Mouse (Mus musculus): ENCODE results near the gene Plcl1. TPM values are rescaled to one million over a fixed set of nuclear protein-coding genes. Genes with fewer than 3 reads are reported as not detected.

Gene Plcl1
- polyA plus RNA-seq, 1 experiment from 2014 or later: 1.1 TPM

DNA sequence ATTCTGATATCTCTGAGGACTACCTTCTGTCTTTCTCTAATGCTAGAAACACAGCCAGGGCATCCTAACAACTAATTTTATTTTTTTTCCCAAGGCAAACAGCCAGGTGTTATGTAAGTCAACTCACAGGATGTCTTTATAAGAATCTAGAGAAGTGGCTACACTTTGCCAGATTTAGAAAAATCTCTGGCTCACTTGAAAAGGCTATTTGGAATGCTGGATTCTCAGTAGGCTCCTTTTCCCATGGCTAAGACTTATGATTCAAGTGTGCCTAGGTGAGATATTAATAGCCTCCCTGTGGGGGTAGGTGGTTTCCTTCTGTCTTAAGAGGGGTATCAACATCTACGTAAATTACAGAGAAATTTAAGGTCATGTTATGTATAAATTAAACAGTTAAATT, 152.7 kb downstream of the Plcl1 start:
- Histone ChIP-seq H3K9me3 (ENCODE audit: control insufficient read depth, low read length) (no peaks in the 10 kb centered on the region), H3K9ac (ENCODE audit: low read length) (no peak overlapping the region), H3K4me3 (ENCODE audit: low read depth, low read length) (no peak overlapping the region), H3K4me1 (ENCODE audit: control insufficient read depth, insufficient read depth, low read length) (no peaks in the 10 kb centered on the region), H3K36me3 (ENCODE audit: control insufficient read depth, insufficient read depth, low read length) (no peaks in the 10 kb centered on the region), H3K4me2 (ENCODE audit: low read depth, severe bottlenecking) (no peak overlapping the region), H3K27me3 (ENCODE audit: control insufficient read depth, insufficient read depth, low read length) (no peaks in the 10 kb centered on the region), H3K27ac (replicated peaks; ENCODE audit: low read depth, low read length) (no peak overlapping the region)
- 89% methylated on average over 1 of the region's 1 CpGs for WGBS
- ATAC-seq (ENCODE audit: insufficient number of reproducible peaks, low FRiP score, low TSS enrichment, low read depth) (no peak), DNase-seq (ENCODE audit: low spot score) (no peak)

DNA sequence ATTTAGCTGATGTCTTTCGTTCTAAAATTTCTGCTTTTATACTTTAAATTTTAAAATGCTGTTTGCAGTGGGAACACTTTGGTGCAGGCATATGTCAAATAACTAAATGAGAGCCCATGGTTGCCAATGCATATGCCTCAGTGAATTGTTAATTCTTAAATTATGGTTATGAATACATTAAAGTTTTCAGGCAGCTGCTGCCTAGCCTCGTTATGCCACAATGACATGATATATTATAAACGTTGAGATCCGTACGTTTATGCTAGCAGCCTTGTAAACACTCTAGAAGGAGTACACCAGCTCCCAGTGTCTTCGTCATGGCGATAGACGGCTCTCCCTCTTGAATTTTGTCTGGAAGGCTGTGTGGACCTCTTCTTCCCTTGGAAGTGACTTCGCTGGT, 154.3 kb downstream of the Plcl1 start:
- no peak overlapping the region for H3K27ac ChIP-seq (replicated peaks; ENCODE audit: low read depth, low read length)
- no peak overlapping the region for H3K4me3 ChIP-seq (ENCODE audit: low read depth, low read length)
- DNase-seq (ENCODE audit: low spot score): no peak
- no peak for ATAC-seq (ENCODE audit: insufficient number of reproducible peaks, low FRiP score, low TSS enrichment, low read depth)
- no peaks in the 10 kb centered on the region for H3K27me3 ChIP-seq (ENCODE audit: control insufficient read depth, insufficient read depth, low read length)
- no peaks in the 10 kb centered on the region for H3K4me1 ChIP-seq (ENCODE audit: control insufficient read depth, insufficient read depth, low read length)
- no peak overlapping the region for H3K4me2 ChIP-seq (ENCODE audit: low read depth, severe bottlenecking)
- 80% methylated on average over 9 of the region's 9 CpGs for WGBS
- H3K9me3 ChIP-seq (ENCODE audit: control insufficient read depth, low read length): no peaks in the 10 kb centered on the region
- H3K9ac ChIP-seq (ENCODE audit: low read length): no peak overlapping the region
- no peaks in the 10 kb centered on the region for H3K36me3 ChIP-seq (ENCODE audit: control insufficient read depth, insufficient read depth, low read length)

DNA sequence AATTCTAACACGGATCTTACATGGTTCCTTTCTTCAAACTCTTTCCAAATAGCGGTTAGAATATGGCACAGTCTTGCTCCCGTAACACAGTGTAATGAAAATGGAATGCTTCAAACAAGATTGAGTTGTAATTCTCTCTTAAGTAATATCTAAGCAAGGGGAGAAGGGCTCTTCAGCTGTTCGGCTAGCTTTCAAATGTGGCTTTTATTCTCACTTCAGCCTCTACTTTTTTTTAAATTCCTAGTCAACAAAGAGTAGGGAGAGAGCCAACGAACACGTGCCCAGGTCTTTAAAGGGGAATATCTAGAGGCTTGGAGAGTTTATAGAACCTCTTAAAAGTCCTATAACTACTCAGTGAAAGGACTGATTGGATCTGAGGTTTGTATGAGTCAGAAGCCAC, 160.2 kb downstream of the Plcl1 start:
- DNase-seq (ENCODE audit: low spot score): no peak

DNA sequence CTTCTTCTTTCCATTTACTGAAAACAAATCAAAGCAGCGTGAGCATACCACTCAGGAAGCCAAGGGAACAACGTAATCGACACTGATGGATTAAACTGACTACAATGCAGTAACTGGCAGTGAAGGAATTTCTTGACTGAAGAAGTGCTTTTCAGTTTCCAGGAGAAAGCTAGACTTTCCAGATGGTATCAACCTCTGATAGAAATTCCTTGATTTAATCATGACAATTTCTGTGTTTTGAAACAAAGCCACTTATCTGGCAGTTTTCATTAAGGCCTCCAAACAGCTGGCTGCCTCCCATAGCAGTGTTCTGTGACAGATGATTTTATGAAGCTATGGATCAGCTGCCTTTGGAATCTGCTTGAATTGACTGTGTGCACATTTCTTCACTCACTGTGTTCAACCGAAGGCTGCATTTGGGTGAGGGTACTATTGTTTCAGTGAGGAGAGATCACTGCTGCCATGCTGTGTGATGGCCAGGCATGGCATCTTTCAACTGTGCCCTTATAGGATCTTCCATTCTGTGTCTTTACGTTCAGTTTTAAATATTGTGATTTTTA, 162.2 kb downstream of the Plcl1 start:
- Histone ChIP-seq H3K27ac (replicated peaks; ENCODE audit: low read depth, low read length) (no peak overlapping the region), H3K4me3 (ENCODE audit: low read depth, low read length) (no peak overlapping the region), H3K9me3 (ENCODE audit: control insufficient read depth, low read length) (no peaks in the 10 kb centered on the region), H3K36me3 (ENCODE audit: control insufficient read depth, insufficient read depth, low read length) (no peaks in the 10 kb centered on the region), H3K9ac (ENCODE audit: low read length) (no peak overlapping the region), H3K27me3 (ENCODE audit: control insufficient read depth, insufficient read depth, low read length) (no peaks in the 10 kb centered on the region), H3K4me2 (ENCODE audit: low read depth, severe bottlenecking) (no peak overlapping the region), H3K4me1 (ENCODE audit: control insufficient read depth, insufficient read depth, low read length) (no peaks in the 10 kb centered on the region)
- WGBS: 82% methylated on average over 5 of the region's 5 CpGs
- DNase-seq (ENCODE audit: low spot score) (no peak), ATAC-seq (ENCODE audit: insufficient number of reproducible peaks, low FRiP score, low TSS enrichment, low read depth) (no peak)

More for the DNA sequence above, 160.2 kb downstream of the Plcl1 start:
- 75% methylated on average over 6 of the region's 6 CpGs for WGBS
- H3K27ac ChIP-seq (replicated peaks; ENCODE audit: low read depth, low read length): no peak overlapping the region
- no peak overlapping the region for H3K4me3 ChIP-seq (ENCODE audit: low read depth, low read length)
- no peak overlapping the region for H3K9ac ChIP-seq (ENCODE audit: low read length)
- no peak overlapping the region for H3K4me2 ChIP-seq (ENCODE audit: low read depth, severe bottlenecking)
- ATAC-seq (ENCODE audit: insufficient number of reproducible peaks, low FRiP score, low TSS enrichment, low read depth): no peak
- no peaks in the 10 kb centered on the region for H3K27me3 ChIP-seq (ENCODE audit: control insufficient read depth, insufficient read depth, low read length)
- H3K9me3 ChIP-seq (ENCODE audit: control insufficient read depth, low read length): no peaks in the 10 kb centered on the region
- H3K4me1 ChIP-seq (ENCODE audit: control insufficient read depth, insufficient read depth, low read length): no peaks in the 10 kb centered on the region
- H3K36me3 ChIP-seq (ENCODE audit: control insufficient read depth, insufficient read depth, low read length): no peaks in the 10 kb centered on the region

DNA sequence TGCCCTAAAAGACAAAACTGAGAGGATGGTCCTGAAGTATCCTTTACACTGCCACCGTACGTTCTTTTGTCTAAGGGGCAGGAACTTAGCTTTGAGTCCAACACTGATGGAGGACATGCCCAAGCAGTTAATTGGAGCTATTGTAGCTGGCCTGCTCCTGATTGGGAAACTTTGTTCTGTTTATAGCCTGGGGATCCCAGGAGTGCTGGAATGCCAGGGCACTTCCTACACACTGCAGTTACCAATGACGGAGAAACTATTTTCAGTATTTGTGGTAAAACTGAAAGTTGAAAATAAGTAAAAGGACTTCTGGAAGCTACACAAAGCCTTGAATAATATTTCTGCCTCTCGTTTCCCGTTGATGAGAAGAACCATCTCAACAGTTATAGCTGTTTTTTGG, 164.5 kb downstream of the Plcl1 start:
- DNase-seq (ENCODE audit: low spot score): no peak
- no peaks in the 10 kb centered on the region for H3K36me3 ChIP-seq (ENCODE audit: control insufficient read depth, insufficient read depth, low read length)
- WGBS: 79% methylated on average over 5 of the region's 5 CpGs

DNA sequence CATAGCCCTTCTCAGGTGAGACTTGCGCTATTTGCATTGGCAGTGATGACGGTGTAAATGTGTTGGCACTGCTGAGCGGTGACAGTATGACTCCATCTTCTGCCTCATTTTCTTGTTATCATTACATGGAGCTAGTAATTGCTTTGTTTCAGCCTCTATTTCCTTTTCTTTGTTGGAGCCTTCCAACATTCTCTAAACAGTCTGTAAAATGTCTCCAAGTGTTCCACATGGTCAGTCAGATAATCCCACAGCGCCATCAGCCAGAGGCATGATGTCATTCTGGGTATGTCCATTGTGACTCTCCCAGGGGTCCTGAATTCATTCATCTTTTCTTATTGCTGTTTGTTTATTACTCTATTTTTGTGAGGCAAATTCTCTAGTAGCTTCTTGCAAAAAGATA, 165.7 kb downstream of the Plcl1 start:
- no peak overlapping the region for H3K4me3 ChIP-seq (ENCODE audit: low read depth, low read length)
- H3K9ac ChIP-seq (ENCODE audit: low read length): no peak overlapping the region
- ATAC-seq (ENCODE audit: insufficient number of reproducible peaks, low FRiP score, low TSS enrichment, low read depth) (no peak), DNase-seq (ENCODE audit: low spot score) (no peak)
- H3K9me3 ChIP-seq (ENCODE audit: control insufficient read depth, low read length): no peaks in the 10 kb centered on the region
- H3K4me2 ChIP-seq (ENCODE audit: low read depth, severe bottlenecking): no peak overlapping the region
- no peaks in the 10 kb centered on the region for H3K27me3 ChIP-seq (ENCODE audit: control insufficient read depth, insufficient read depth, low read length)
- H3K36me3 ChIP-seq (ENCODE audit: control insufficient read depth, insufficient read depth, low read length): no peaks in the 10 kb centered on the region
- H3K27ac ChIP-seq (replicated peaks; ENCODE audit: low read depth, low read length): no peak overlapping the region
- H3K4me1 ChIP-seq (ENCODE audit: control insufficient read depth, insufficient read depth, low read length): no peaks in the 10 kb centered on the region
- WGBS: 93% methylated on average over 4 of the region's 4 CpGs

More for the DNA sequence above, 164.5 kb downstream of the Plcl1 start:
- H3K4me3 ChIP-seq (ENCODE audit: low read depth, low read length): no peak overlapping the region
- H3K9me3 ChIP-seq (ENCODE audit: control insufficient read depth, low read length): no peaks in the 10 kb centered on the region
- no peaks in the 10 kb centered on the region for H3K4me1 ChIP-seq (ENCODE audit: control insufficient read depth, insufficient read depth, low read length)
- no peaks in the 10 kb centered on the region for H3K27me3 ChIP-seq (ENCODE audit: control insufficient read depth, insufficient read depth, low read length)
- H3K4me2 ChIP-seq (ENCODE audit: low read depth, severe bottlenecking): no peak overlapping the region
- no peak overlapping the region for H3K9ac ChIP-seq (ENCODE audit: low read length)
- no peak overlapping the region for H3K27ac ChIP-seq (replicated peaks; ENCODE audit: low read depth, low read length)
- ATAC-seq (ENCODE audit: insufficient number of reproducible peaks, low FRiP score, low TSS enrichment, low read depth): no peak

DNA sequence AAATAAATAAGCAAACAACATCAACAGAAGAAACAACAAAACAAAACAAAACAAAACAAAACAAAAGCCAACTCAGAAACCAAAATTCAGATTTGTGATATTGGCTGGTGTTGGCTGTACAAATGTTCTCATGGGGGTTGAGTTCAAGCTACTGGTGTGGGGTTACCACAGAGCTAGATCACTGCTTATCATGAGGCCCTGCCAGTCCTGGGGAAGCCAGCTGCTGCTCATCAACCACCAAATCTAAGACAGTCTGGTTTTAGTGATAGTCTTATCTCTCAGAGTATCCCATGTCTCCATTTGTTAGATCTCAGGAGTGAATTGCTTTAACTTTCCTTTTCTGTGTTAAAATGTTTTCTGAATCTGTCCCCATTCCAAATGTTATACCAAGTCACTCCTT, 166.5 kb downstream of the Plcl1 start:
- no peaks in the 10 kb centered on the region for H3K27me3 ChIP-seq (ENCODE audit: control insufficient read depth, insufficient read depth, low read length)

DNA sequence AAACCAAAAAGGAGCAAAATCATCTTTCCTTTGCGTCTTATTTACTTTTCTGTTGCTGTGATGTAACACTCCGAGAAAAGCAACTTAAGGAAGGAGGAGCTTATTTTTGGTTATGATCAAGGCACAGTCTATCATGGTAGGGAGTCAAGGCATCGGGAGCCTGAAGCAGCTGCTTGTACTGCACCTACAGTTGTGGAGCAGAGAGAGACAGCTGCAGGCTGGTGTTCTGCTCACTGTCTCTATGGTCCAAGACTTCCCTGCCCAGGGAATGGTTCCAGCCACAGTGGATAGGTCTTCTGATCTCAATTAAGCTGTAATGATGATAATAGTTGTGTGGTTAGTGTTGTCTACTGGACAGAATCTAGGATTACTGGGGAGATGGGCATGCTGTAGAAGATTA, 166.9 kb downstream of the Plcl1 start:
- DNase-seq (ENCODE audit: low spot score): no peak
- H3K4me1 ChIP-seq (ENCODE audit: control insufficient read depth, insufficient read depth, low read length): no peaks in the 10 kb centered on the region
- H3K9me3 ChIP-seq (ENCODE audit: control insufficient read depth, low read length): no peaks in the 10 kb centered on the region
- no peak overlapping the region for H3K4me2 ChIP-seq (ENCODE audit: low read depth, severe bottlenecking)
- no peak overlapping the region for H3K27ac ChIP-seq (replicated peaks; ENCODE audit: low read depth, low read length)
- ATAC-seq (ENCODE audit: insufficient number of reproducible peaks, low FRiP score, low TSS enrichment, low read depth): no peak
- no peaks in the 10 kb centered on the region for H3K36me3 ChIP-seq (ENCODE audit: control insufficient read depth, insufficient read depth, low read length)
- no peaks in the 10 kb centered on the region for H3K27me3 ChIP-seq (ENCODE audit: control insufficient read depth, insufficient read depth, low read length)
- no peak overlapping the region for H3K4me3 ChIP-seq (ENCODE audit: low read depth, low read length)
- no peak overlapping the region for H3K9ac ChIP-seq (ENCODE audit: low read length)
- 85% methylated on average over 3 of the region's 3 CpGs for WGBS

More for the DNA sequence above, 166.5 kb downstream of the Plcl1 start:
- no peaks in the 10 kb centered on the region for H3K36me3 ChIP-seq (ENCODE audit: control insufficient read depth, insufficient read depth, low read length)
- no peak overlapping the region for H3K9ac ChIP-seq (ENCODE audit: low read length)
- no peak overlapping the region for H3K4me3 ChIP-seq (ENCODE audit: low read depth, low read length)
- no peak for DNase-seq (ENCODE audit: low spot score)
- H3K9me3 ChIP-seq (ENCODE audit: control insufficient read depth, low read length): no peaks in the 10 kb centered on the region
- H3K4me2 ChIP-seq (ENCODE audit: low read depth, severe bottlenecking): no peak overlapping the region
- no peaks in the 10 kb centered on the region for H3K4me1 ChIP-seq (ENCODE audit: control insufficient read depth, insufficient read depth, low read length)
- no peak overlapping the region for H3K27ac ChIP-seq (replicated peaks; ENCODE audit: low read depth, low read length)
- ATAC-seq (ENCODE audit: insufficient number of reproducible peaks, low FRiP score, low TSS enrichment, low read depth): no peak

DNA sequence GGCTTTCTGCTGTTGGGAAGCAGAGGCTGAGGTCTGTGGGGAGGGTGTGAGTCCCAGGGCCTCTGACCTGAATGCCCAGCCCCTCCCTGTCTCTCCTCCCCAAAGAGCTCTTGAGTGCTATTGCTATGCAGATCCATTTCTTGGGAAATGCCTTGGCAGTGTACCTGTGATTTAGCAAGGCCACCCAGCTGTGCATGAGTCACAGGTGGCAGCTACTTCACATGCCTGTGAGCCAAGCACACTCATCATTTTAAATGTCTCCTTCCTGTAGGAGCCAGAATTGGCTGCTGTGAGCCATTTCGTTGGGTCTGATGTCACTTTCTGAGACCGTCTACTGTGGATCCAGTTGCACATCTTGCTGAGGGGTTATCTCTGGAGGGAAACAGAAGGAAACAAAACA, 170.2 kb downstream of the Plcl1 start:
- H3K4me1 ChIP-seq (ENCODE audit: control insufficient read depth, insufficient read depth, low read length): no peaks in the 10 kb centered on the region
- 52% methylated on average over 2 of the region's 2 CpGs for WGBS
- no peaks in the 10 kb centered on the region for H3K27me3 ChIP-seq (ENCODE audit: control insufficient read depth, insufficient read depth, low read length)

More for the DNA sequence above, 170.2 kb downstream of the Plcl1 start:
- Histone ChIP-seq H3K4me3 (ENCODE audit: low read depth, low read length) (no peak overlapping the region), H3K4me2 (ENCODE audit: low read depth, severe bottlenecking) (no peak overlapping the region), H3K27ac (replicated peaks; ENCODE audit: low read depth, low read length) (no peak overlapping the region), H3K9me3 (ENCODE audit: control insufficient read depth, low read length) (no peaks in the 10 kb centered on the region), H3K9ac (ENCODE audit: low read length) (no peak overlapping the region), H3K36me3 (ENCODE audit: control insufficient read depth, insufficient read depth, low read length) (no peaks in the 10 kb centered on the region)
- no peak for ATAC-seq (ENCODE audit: insufficient number of reproducible peaks, low FRiP score, low TSS enrichment, low read depth)
- DNase-seq (ENCODE audit: low spot score): no peak

Data from limb, embryonic 11.5 days (tissue).